Mouse (Mus musculus): ENCODE measurements around the gene Asgr1. TPM values are rescaled to one million over a fixed set of nuclear protein-coding genes. Genes with fewer than 3 reads are reported as not detected.
A peak's percentile ranks its signal among the peaks of the same experiment; 100 is the strongest.
"Not testable (repeated sequence)": the region's sequence is repeated elsewhere in the genome, so short reads cannot be mapped to it uniquely, and the experiment has no call there.

Gene Asgr1
- total and polyA plus RNA-seq, 3 experiments = not detected

GRCm38 (mm10) chr11:70070603-70071002 is 16.7 kb downstream of the Asgr1 start:
- dilution Hi-C loops (cut with MboI; ENCODE audit: extremely low pct_ligation_motif_present, extremely low pct_unique_long_range_greater_than_20kb, low sequenced_read_pairs); H3K9ac ChIP-seq (ENCODE audit: insufficient read depth, low read depth); H3K79me2 ChIP-seq (replicated peaks; ENCODE audit: control insufficient read depth, extremely low read depth, insufficient read depth, poor library complexity, severe bottlenecking); in situ Hi-C loops (cut with MboI; ENCODE audit: low pct_ligation_motif_present, low pct_unique_long_range_greater_than_20kb, low sequenced_read_pairs); H3K9me3 ChIP-seq (replicated peaks; ENCODE audit: low read length); DNase-seq (ENCODE audit: extremely low read depth); H3K4me2 ChIP-seq (ENCODE audit: insufficient read depth, low read depth, poor library complexity, severe bottlenecking); H3K36me3 ChIP-seq (replicated peaks in 1 of 2; ENCODE audit: control insufficient read depth in 1 of 2, insufficient read depth in 1 of 2, low read length in 1 of 2); H3K4me3 ChIP-seq (replicated peaks in 1 of 3; ENCODE audit: low read depth in 2 of 3, low read length in 2 of 3, poor library complexity in 1 of 3); H3K27ac ChIP-seq (ENCODE audit: insufficient read depth, low read depth); H3K27me3 ChIP-seq (replicated peaks): not testable (repeated sequence)
- H3K4me1 ChIP-seq (ENCODE audit: control insufficient read depth in 1 of 2, insufficient read depth in 2 of 2) = peaks cover 1 to 12% of the 10 kb centered on the region in 2 experiments; a peak in 2 of 4 replicates

GRCm38 (mm10) chr11:70074379-70075071 is 20.6 kb downstream of the Asgr1 start:
- Histone ChIP-seq H3K27me3 (replicated peaks) (no peaks in the 10 kb centered on the region), H3K9me3 (replicated peaks; ENCODE audit: low read length) (no peaks in the 10 kb centered on the region), H3K4me1 (ENCODE audit: control insufficient read depth in 1 of 2, insufficient read depth in 2 of 2) (peaks cover 4 to 16% of the 10 kb centered on the region in 2 experiments; a peak in 3 of 4 replicates), H3K36me3 (replicated peaks in 1 of 2; ENCODE audit: control insufficient read depth in 1 of 2, insufficient read depth in 1 of 2, low read length in 1 of 2) (no peaks in the 10 kb centered on the region), H3K9ac (ENCODE audit: insufficient read depth, low read depth) (no peak overlapping the region), H3K4me3 (replicated peaks in 1 of 3; ENCODE audit: low read depth in 2 of 3, low read length in 2 of 3, poor library complexity in 1 of 3) (no peak overlapping the region), H3K27ac (ENCODE audit: insufficient read depth, low read depth) (no peak overlapping the region), H3K79me2 (replicated peaks; ENCODE audit: control insufficient read depth, extremely low read depth, insufficient read depth, poor library complexity, severe bottlenecking) (no peaks in the 10 kb centered on the region), H3K4me2 (ENCODE audit: insufficient read depth, low read depth, poor library complexity, severe bottlenecking) (no peak overlapping the region)
- dilution Hi-C loops (cut with MboI; ENCODE audit: extremely low pct_ligation_motif_present, extremely low pct_unique_long_range_greater_than_20kb, low sequenced_read_pairs) = no loop called here
- DNase-seq (ENCODE audit: extremely low read depth) = peak; percentile 67
- in situ Hi-C loops (cut with MboI; ENCODE audit: low pct_ligation_motif_present, low pct_unique_long_range_greater_than_20kb, low sequenced_read_pairs) = no loop called here
- TF ChIP-seq MYC (IDR thresholded peaks at IDR 0.05; ENCODE audit: low read depth, low read length) (peak; percentile 79; the same call in 1 of the 2 replicates), E2F4 (IDR thresholded peaks at IDR 0.05; ENCODE audit: insufficient replicate concordance, low read depth, low read length) (no peak), POLR2AphosphoS2 (IDR thresholded peaks at IDR 0.05; ENCODE audit: low read depth, low read length) (no peak), MAFK (IDR thresholded peaks at IDR 0.05; ENCODE audit: insufficient replicate concordance, low read length) (no peak), ZNF384 (IDR thresholded peaks at IDR 0.05; ENCODE audit: low read depth, low read length) (no peak), ELF1 (IDR thresholded peaks at IDR 0.05; ENCODE audit: low read depth, low read length) (0 out of 2 replicates have a peak, but pooled peaks have one; percentile 41), CTCF (conservative IDR thresholded peaks at IDR 0.05 in 1 of 2, IDR thresholded peaks at IDR 0.05 in 1 of 2; ENCODE audit: low read depth in 2 of 2, low read length in 2 of 2) (peak; percentile 86 to 97), IRF4 (IDR thresholded peaks at IDR 0.05; ENCODE audit: low read depth, low read length) (peak; percentile 71), POLR2A (IDR thresholded peaks at IDR 0.05; ENCODE audit: low read depth, low read length) (no peak), ZC3H11A (IDR thresholded peaks at IDR 0.05; ENCODE audit: low read depth, low read length) (peak; percentile 72), SMC3 (IDR thresholded peaks at IDR 0.05; ENCODE audit: low read depth, low read length) (peak; percentile 92), RAD21 (IDR thresholded peaks at IDR 0.05; ENCODE audit: low read depth, low read length) (peak; percentile 96)

- Histone ChIP-seq H3K27ac (ENCODE audit: insufficient read depth, low read depth) (no peak overlapping the region), H3K4me3 (replicated peaks in 1 of 3; ENCODE audit: low read depth in 2 of 3, low read length in 2 of 3, poor library complexity in 1 of 3) (no peak overlapping the region), H3K4me1 (ENCODE audit: control insufficient read depth in 1 of 2, insufficient read depth in 2 of 2) (peaks cover 6 to 26% of the 10 kb centered on the region in 2 experiments; a peak in 3 of 4 replicates), H3K9ac (ENCODE audit: insufficient read depth, low read depth) (no peak overlapping the region), H3K9me3 (replicated peaks; ENCODE audit: low read length) (no peaks in the 10 kb centered on the region), H3K4me2 (ENCODE audit: insufficient read depth, low read depth, poor library complexity, severe bottlenecking) (no peak overlapping the region), H3K36me3 (replicated peaks in 1 of 2; ENCODE audit: control insufficient read depth in 1 of 2, insufficient read depth in 1 of 2, low read length in 1 of 2) (no peaks in the 10 kb centered on the region), H3K79me2 (replicated peaks; ENCODE audit: control insufficient read depth, extremely low read depth, insufficient read depth, poor library complexity, severe bottlenecking) (no peaks in the 10 kb centered on the region), H3K27me3 (replicated peaks) (no peaks in the 10 kb centered on the region)
- in situ Hi-C loops (cut with MboI; ENCODE audit: low pct_ligation_motif_present, low pct_unique_long_range_greater_than_20kb, low sequenced_read_pairs) = no loop called here
- dilution Hi-C loops (cut with MboI; ENCODE audit: extremely low pct_ligation_motif_present, extremely low pct_unique_long_range_greater_than_20kb, low sequenced_read_pairs) = no loop called here
- peak; percentile 19 for DNase-seq (ENCODE audit: extremely low read depth)
- peak; percentile 95 for TF ChIP-seq MAFK (IDR thresholded peaks at IDR 0.05; ENCODE audit: insufficient replicate concordance, low read length)
- TF ChIP-seq CHD1 (IDR thresholded peaks at IDR 0.05; ENCODE audit: low read depth, low read length) = no peak
Observed at GRCm38 (mm10) chr11:70075581-70075980, 21.7 kb downstream of the Asgr1 start.
